Mouse (Mus musculus): ENCODE data around the gene Golph3l.
A peak's percentile ranks its signal among the peaks of the same experiment; 100 is the strongest.

Golph3l gene

DNA sequence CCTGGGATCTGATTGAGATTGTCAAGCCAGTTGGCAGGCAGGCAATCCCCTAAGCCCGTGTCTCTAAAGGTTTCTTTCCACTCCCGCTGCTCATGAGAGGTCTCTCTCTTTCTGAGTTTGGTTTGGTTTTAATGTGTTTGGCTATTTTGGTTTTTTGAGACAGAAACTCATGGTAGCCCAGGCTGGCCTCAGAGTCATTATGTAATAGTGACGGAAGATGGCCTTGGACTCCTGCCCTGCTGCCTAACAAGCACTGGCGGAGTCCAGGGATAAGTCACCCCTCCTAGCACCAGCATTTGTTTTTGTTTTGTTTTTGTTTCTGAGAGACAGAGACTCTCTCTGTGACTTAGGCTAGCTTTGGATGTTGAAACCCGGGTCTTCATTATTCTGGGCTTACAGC is 66.7 kb downstream of the Golph3l start:
- no peak for DNase-seq (ENCODE audit: low spot score in 2 of 2)

DNA sequence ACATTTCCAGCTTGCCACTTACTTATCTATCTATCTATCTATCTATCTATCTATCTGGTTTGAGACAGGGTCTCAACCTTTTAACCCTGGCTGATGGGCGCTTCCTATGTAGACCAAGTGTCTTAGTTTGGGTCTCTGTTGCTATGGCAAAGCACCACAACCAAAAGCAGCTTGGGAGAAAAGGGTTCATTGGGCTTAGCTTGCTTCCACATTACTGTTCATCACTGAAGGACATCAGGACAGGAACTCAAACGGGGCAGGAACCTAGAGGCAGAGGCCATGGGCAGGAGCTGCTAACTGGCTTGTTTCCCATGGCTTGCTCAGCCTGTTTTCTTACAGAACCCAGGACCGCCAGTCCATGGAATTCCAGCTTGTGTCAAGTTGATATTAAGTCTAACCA is 68.4 kb downstream of the Golph3l start:
- no peak for DNase-seq (ENCODE audit: low spot score in 2 of 2)

DNA sequence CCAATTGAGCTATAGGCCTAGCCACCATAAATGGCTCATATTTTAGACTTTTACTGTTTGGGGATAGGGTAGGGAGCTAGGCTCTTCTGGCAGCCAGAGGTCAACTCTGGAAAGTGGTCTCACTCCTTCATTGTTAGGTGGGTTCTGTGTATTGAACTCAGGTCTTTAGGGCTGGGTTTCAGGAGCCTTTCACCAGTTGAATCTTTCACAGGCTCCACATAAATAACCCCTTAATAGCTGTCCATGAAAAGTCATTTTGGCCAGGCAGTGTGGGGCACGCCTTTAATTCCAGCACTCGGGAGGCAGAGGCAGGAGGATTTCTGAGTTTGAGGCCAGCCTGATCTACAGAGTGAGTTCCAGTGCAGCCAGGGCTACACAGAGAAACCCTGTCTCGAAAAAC is 69.0 kb downstream of the Golph3l start:
- DNase-seq (ENCODE audit: low spot score in 2 of 2), result no peak

DNA sequence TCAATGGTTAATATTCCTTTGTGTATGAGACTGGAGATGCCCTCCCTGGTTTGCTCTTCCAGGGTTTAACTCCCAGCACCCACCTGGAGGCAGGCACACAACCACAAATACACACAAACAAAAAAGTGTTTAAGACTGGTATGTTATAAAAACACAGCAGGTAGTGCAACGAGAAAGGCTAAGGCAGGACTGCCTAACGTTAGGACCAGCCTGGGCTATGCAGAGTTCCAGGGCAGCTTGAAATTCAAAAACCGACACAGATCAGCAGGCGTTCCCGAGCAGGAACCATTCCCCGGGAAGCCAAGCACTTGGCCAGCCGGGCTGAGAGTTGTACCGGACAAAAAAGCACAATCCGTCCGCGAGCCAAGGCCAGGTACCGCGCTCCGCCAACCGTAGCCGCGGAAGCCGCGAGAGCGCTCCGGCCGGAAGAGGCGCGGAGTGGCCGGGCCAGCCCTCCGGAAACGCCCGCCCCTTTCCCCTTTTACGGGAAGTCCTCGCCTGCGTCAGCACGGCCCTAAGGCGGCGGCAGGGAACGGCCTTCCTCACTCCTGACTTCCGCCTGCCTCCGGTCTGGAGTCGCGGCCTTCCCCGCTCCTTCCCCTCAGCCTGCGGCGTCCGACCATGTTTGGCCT is 69.6 kb downstream of the Golph3l start, which contains the start of gene Mcl1:
Gene Mcl1 (plus strand): TSS at position 553 of the 632 bp plus-strand sequence.
- DNase-seq (ENCODE audit: low spot score in 2 of 2), result peak; percentile 95 to 96

DNA sequence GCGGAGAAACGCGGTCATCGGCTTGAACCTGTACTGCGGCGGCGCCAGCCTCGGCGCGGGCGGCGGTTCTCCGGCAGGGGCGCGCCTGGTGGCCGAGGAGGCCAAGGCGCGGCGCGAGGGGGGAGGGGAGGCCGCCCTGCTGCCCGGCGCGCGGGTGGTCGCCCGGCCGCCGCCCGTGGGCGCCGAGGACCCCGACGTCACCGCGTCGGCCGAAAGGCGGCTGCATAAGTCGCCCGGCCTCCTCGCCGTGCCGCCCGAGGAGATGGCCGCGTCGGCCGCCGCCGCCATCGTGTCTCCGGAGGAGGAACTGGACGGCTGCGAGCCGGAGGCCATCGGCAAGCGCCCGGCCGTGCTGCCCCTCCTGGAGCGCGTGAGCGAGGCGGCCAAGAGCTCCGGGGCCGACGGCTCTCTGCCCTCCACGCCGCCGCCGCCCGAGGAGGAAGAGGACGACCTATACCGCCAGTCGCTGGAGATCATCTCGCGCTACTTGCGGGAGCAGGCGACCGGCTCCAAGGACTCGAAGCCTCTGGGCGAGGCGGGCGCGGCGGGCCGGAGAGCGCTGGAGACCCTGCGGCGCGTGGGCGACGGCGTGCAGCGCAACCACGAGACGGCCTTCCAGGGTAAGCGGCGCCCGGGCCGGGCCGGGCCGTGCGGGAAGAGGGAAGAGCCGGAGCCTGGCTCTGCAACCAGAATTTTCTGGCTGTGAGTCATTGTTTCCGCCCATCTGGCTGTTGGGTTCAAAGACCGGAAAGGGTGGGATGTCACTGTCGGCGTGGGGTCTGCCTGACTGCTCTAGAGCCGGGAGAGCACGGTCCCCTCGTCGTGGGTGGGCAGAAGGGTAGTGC is 70.4 kb downstream of the Golph3l start:
- peak; percentile 75 to 79 for DNase-seq (ENCODE audit: low spot score in 2 of 2)

DNA sequence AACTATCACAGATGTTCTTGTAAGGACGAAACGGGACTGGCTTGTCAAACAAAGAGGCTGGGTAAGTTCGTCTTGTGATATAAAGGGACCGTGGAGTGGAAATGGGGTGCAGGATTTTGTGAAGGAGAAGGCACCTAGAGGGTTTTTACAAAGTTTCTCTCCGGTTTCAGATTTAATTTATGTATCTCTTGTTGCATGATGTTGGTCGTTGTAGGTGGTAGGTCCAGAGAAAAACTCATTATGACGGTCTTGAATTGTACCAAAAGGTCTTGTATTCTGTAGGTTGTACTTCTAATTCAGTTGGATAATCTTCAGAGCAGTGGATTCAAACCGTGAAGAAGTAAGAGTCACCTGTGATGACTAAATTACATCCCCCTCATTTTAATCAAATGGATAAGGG is 71.2 kb downstream of the Golph3l start:
- DNase-seq (ENCODE audit: low spot score in 2 of 2), result no peak

DNA sequence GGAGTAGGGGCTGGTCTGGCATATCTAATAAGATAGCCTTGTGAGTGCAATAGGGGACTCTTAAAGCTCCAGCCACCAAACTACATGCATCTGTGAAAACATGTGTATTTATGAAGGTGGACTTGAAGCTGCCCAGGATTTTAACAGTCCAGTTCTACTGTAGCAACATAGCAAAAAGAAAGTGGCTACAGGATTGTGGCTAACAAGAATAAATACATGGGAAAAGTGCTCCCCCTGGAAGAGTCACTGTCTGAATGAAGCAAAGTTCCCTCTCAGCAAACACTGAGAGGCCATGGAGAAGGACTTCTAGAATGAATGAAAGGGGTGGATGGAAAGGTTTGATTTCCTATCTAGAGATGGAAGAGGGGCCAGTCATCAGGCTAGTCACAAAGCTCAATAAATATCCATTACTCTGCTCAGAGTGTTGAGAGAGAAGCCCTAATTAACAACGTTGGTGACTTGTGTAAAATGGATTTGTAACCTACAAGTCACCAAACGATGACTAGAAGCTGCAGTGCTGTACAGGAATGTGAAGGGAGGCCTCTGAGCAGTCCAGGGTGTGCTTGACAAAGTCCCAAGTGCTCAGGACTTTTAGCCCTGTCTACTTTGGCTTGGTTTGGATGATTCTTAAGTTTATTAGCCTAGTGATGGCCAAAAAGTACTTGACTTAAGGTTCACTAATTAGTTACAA is 72.2 kb downstream of the Golph3l start:
- no peak for DNase-seq (ENCODE audit: low spot score in 2 of 2)

DNA sequence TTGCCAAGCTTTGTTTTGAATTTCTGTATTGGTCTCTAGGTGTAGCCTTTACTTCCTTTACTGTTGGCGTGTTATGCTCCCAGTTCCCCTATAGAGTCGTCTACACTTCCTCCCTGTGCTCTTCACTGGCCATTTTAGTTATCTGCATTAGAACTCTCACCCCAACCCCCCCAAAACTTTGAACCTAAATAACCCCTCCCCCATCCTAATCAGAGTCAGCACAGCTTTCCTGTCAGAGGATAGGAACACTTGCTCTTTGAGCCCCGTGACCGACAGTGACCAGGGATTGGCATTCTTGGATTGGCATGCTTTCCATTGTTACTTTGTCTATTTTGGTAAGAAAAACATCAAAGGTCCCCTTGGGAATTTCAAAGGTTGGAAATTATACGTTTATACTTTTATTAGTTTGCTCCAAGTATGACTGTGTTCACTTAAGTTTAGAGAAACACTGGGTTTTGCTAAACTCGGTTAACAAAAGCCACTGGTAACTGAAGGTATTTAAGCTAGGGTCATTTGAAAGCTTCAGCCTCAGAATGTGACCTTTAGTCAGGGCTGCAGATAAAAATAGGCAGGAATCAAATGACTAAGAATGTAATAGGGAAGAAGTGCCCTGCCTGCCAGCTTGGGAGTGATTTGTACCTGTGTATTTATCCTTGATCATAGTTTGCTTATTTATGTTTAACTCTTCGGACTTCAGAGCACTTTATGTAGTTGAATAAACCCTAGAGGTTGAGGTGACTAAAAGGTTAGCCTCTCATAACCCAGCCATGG is 73.4 kb downstream of the Golph3l start:
- no peak for DNase-seq (ENCODE audit: low spot score in 2 of 2)

DNA sequence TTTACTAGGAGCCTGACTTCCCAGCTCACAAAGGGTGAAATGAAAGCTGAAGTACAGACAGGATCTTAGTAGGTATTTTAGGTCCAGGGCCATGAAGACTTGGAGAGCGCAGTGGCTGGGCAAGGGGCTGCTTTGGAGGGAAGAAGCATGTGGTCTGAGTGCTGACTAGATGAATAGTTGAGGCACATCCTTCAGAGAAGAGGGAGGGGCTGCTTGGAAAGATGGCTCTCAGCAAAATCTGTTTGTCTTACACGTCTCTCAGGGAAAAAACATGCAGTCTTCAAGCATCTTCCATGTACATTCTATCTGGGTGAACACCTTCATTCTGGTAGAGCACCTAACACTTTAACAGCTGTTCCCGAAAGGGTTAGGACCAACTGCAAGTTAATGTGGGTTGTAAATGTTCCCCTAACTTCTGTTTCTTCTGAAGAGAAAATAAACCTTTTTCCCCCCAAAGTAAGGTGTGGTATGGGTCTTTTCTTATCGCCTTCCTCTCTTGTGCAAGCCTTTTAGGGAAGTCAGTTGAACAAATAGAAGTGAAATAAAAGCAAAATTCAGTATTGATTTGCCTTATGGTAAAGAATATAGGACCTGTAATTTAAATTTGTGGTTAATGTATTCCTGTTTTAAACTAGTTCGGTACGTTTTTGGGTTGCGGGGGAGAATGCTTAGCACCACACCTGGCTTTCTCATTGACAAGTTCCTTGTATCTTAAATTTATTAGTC is 74.2 kb downstream of the Golph3l start:
- DNase-seq (ENCODE audit: low spot score in 2 of 2), result peak in 1 of 2 experiments; percentile 11

DNA sequence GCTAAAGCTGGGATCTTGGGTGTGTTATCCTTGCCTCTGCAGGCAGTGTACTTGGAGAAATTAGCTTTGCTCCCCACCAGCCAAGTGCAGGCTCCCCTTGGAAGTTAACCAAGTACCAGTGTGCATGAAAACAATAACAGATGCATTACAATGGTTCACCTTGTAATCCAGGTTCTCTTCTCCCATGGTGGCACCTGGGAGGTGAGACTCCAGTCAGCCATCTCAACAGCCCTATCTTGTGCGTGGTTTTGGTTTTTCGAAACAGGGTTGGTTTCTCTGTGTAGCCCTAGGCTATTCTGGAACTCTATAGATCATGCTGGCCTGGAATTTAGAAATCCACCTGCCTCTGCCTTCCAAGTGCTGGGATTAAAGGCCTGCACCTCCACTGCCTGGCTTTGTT is 74.8 kb downstream of the Golph3l start:
- DNase-seq (ENCODE audit: low spot score in 2 of 2), result peak in 1 of 2 experiments; percentile 15

DNA sequence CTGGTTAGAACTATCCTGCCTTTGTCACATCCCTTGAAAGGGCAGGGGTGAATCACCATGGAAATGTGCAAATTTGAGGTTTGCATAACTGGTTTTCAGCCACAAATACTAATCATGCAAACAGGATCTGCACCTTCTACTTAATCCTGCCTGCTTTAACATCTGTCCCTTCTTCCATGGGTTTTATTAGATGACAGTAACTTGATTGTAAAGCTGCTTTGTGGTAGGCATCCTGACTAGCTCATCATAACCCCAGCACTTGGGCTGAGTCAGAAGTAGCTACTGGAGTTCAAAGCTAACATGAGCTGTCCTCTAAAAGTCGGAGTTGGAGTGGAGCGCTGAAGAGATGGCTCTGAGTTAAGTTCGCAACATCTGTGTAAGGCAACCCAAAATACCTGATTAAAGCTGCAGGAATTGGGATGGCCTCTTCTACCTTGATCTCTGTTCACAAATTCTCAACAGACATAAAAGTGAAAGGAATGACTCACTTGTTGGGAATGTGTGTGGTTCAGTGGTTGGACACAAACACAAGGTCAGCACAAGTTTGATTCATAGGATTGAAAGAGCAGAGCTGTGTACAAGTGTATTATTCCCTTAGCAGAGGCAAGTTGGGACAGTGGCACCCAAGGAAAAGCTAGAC is 75.4 kb downstream of the Golph3l start:
- DNase-seq (ENCODE audit: low spot score in 2 of 2), result peak in 1 of 2 experiments; percentile 31

DNA sequence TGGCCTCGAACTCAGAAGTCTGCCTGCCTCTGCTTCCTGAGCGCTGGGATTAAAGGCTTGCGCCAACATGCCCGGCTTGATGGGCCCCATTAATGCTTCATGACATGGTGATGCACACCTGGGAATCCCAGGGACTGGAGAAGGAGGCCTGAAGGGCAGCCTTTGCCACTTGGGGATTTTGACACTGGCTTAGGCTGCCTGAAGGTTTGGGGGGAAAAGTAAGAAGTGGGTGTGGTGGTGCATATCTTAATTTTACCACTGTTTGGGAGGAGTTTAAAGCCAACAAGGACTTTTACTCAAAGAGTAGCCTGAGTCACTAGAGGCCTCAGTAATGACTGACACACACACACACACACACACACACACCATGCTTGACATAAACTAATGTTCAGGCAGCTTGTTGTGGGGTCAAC is 76.2 kb downstream of the Golph3l start:
- peak in 1 of 2 experiments; percentile 20 for DNase-seq (ENCODE audit: low spot score in 2 of 2)

DNA sequence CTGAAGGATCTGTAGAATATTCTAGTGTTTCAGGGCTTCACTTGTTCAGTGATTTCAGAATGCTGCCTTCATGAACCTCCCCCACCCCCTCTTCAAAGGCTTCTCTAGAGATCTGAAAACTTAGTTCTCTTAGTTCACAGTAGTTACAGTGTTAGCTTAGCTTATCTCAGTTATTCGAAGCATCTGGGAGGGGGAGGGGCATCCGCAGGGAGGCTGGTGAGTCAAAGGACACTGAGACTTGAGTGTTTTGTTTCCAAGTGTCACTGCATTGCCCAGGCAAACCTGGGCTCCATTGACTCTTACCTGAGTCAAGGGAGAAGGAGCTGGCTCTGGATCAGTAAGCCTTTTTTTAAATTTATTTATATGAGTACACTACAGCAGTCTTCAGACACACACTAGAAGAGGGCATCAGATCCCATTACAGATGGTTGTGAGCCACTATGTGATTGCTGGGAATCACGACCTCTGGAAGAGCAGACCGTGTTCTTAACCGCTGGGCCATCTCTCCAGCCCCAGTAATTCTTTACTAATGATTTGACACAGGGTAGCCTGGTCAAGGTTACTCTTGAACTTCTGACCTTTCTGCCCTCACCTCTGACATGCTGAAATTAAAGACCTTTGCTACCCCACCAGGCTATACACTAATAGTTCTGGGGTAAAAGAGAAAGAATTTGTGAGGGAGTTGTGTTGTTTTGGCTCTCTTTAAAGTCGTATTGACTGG is 77.5 kb downstream of the Golph3l start:
- peak in 1 of 2 experiments; percentile 86 for DNase-seq (ENCODE audit: low spot score in 2 of 2)

DNA sequence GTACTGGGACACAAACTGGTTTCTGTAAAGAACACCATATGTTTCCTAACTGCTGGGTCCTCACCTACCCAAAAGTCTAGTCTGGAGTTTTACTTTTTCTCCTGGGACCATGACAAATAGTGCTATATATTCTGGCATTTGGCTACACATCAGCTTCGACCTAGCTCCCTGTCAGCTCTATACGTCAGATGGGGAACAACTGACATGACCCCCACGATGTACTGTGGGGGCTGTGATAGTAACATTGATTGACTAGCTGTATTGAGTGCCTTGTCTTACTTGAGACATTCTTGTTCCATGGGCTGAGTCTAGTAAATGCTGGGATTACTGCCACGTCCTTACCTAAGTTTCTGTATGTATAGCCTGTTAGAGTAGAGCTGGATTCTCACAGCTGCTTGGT is 78.8 kb downstream of the Golph3l start:
- no peak for DNase-seq (ENCODE audit: low spot score in 2 of 2)

DNA sequence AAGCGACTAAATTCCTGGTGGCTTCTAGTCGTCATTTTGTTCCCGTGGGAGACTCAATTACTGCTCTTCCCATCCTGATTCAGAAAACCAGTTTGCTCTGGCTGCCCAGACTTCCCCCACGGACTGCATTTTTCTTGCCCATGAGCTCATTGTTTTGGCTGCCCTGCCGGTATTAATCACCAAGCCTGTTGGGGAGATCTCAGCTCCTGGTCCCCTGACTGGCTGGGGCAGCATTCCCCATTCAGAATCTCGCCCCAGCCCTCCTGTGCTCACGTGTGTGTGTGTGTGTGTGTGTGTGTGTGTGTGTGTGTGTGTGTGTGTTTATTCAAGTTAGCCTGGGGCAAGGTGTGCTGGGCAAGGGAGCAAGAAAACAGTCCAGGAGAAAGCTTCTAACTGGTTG is 79.3 kb downstream of the Golph3l start:
- peak in 1 of 2 experiments; percentile 21 for DNase-seq (ENCODE audit: low spot score in 2 of 2)
